Mouse (Mus musculus) spleen, adult 18-20 months (tissue): ENCODE data around the gene Rassf2.

Experiments
- DNase-seq, 2 experiments: peaks; one replicate each; pipeline ENCODE4 v3.0.0; 2022; ENCODE audit warnings: mixed read lengths in 2 of 2

The Rassf2 gene

GRCm38 (mm10) chr2:132034590-132035469 is 4.8 kb upstream of the Rassf2 start:
- no peak for DNase-seq

GRCm38 (mm10) chr2:132031364-132032095 is 1.5 kb upstream of the Rassf2 start:
- no peak for DNase-seq

GRCm38 (mm10) chr2:132030418-132031363 is 633 bp upstream of the Rassf2 start:
- no peak for DNase-seq

GRCm38 (mm10) chr2:132028894-132029605 is 1.0 kb downstream of the Rassf2 start:
- peak; percentile 70 to 73 for DNase-seq

- DNase-seq, result no peak
These were observed 2.0 kb downstream of the Rassf2 start for GRCm38 (mm10) chr2:132028107-132028506.

GRCm38 (mm10) chr2:132027366-132027765 is 2.7 kb downstream of the Rassf2 start:
- DNase-seq, result no peak

- no peak for DNase-seq
These were observed 6.0 kb downstream of the Rassf2 start for GRCm38 (mm10) chr2:132024028-132024427.

GRCm38 (mm10) chr2:132022621-132023020 is 7.4 kb downstream of the Rassf2 start:
- peak; percentile 55 to 70 for DNase-seq

- DNase-seq, result no peak
These were observed 8.4 kb downstream of the Rassf2 start for GRCm38 (mm10) chr2:132021616-132022015.

- DNase-seq, result peak; percentile 69 to 77
These were observed 9.0 kb downstream of the Rassf2 start for GRCm38 (mm10) chr2:132020991-132021541.

- no peak for DNase-seq
These were observed 9.6 kb downstream of the Rassf2 start for GRCm38 (mm10) chr2:132020420-132020819.

- peak; percentile 59 to 63 for DNase-seq
These were observed 10.7 kb downstream of the Rassf2 start for GRCm38 (mm10) chr2:132019372-132019811.

GRCm38 (mm10) chr2:132018156-132018555 is 11.9 kb downstream of the Rassf2 start:
- DNase-seq, result no peak

GRCm38 (mm10) chr2:132017611-132018010 is 12.4 kb downstream of the Rassf2 start:
- no peak for DNase-seq

GRCm38 (mm10) chr2:132016034-132016433 is 14.0 kb downstream of the Rassf2 start:
- no peak for DNase-seq

GRCm38 (mm10) chr2:132013152-132013551 is 16.9 kb downstream of the Rassf2 start:
- DNase-seq, result no peak

GRCm38 (mm10) chr2:132010781-132011180 is 19.3 kb downstream of the Rassf2 start:
- no peak for DNase-seq

GRCm38 (mm10) chr2:132008186-132008585 is 21.9 kb downstream of the Rassf2 start:
- no peak for DNase-seq

- DNase-seq, result no peak
These were observed 22.6 kb downstream of the Rassf2 start for GRCm38 (mm10) chr2:132007475-132007819.

- DNase-seq, result peak; percentile 60 to 72
These were observed 23.2 kb downstream of the Rassf2 start for GRCm38 (mm10) chr2:132006561-132007474.

GRCm38 (mm10) chr2:132005445-132005844 is 24.6 kb downstream of the Rassf2 start:
- DNase-seq, result no peak
